Mouse (Mus musculus) frontal cortex, adult (tissue): Measurements from ENCODE around the gene Kansl1.
A peak's percentile ranks its signal among the peaks of the same experiment; 100 is the strongest.

Experiments
- ATAC-seq: cut with Nextera tagmentation; 2 replicates; pipeline ENCODE4 v1.9.2; 2017; ENCODE audit warnings: mild to moderate bottlenecking, moderate library complexity, mixed read lengths; ENCODE audit not compliant: low TSS enrichment

Gene Kansl1

GRCm38 (mm10) chr11:104309377-104310225 is 159.1 kb downstream of the Kansl1 start:
- no peak for ATAC-seq

- ATAC-seq = no peak
These were observed 161.5 kb downstream of the Kansl1 start for GRCm38 (mm10) chr11:104307136-104307535.

- no peak for ATAC-seq
These were observed 162.2 kb downstream of the Kansl1 start for GRCm38 (mm10) chr11:104306483-104306882.

GRCm38 (mm10) chr11:104305711-104306110 is 162.9 kb downstream of the Kansl1 start:
- no peak for ATAC-seq

GRCm38 (mm10) chr11:104303088-104303960 is 165.3 kb downstream of the Kansl1 start:
- ATAC-seq = no peak

- peak; percentile 64 for ATAC-seq
These were observed 166.0 kb downstream of the Kansl1 start for GRCm38 (mm10) chr11:104302628-104303027.

- ATAC-seq = no peak
These were observed 171.0 kb downstream of the Kansl1 start for GRCm38 (mm10) chr11:104297671-104298070.

GRCm38 (mm10) chr11:104295656-104296055 is 173.0 kb downstream of the Kansl1 start:
- ATAC-seq = no peak

GRCm38 (mm10) chr11:104295145-104295544 is 173.5 kb downstream of the Kansl1 start:
- no peak for ATAC-seq

GRCm38 (mm10) chr11:104293241-104293640 is 175.4 kb downstream of the Kansl1 start:
- ATAC-seq = no peak

- ATAC-seq = no peak
These were observed 176.0 kb downstream of the Kansl1 start for GRCm38 (mm10) chr11:104292443-104293220.

- peak; percentile 66 for ATAC-seq
These were observed 179.2 kb downstream of the Kansl1 start for GRCm38 (mm10) chr11:104289199-104290031.

GRCm38 (mm10) chr11:104288835-104289198 is 179.8 kb downstream of the Kansl1 start:
- peak; percentile 77 for ATAC-seq

GRCm38 (mm10) chr11:104287113-104287512 is 181.5 kb downstream of the Kansl1 start:
- no peak for ATAC-seq
